Mouse (Mus musculus) kidney, embryonic 16.5 days (tissue): Measurements from ENCODE around the gene Gng12. TPM values are rescaled to one million over a fixed set of nuclear protein-coding genes. Genes with fewer than 3 reads are reported as not detected.

ENCODE experiments used
- polyA plus RNA-seq: library from polyadenylated mRNA; unstranded; fragments of >200 nt; fragmentation: Nextera tagmentation; extraction: Ambion mirVana; gene quantifications from 2 replicates; pipeline ENCODE4 v1.2.1, GENCODE M21; 2015

The Gng12 gene
- polyA plus RNA-seq, 1 experiment from 2014 or later: 111 TPM

Other genes with a start within 250 kb of the Gng12 start
- gene Vmn1r35, start 210.5 kb upstream of the Gng12 start, polyA plus RNA-seq: not detected in 2 replicates
- not detected in 2 replicates for gene Vmn1r36, start 177.2 kb upstream of the Gng12 start, polyA plus RNA-seq
- gene Vmn1r37, start 167.0 kb upstream of the Gng12 start, polyA plus RNA-seq: not detected in 2 replicates
- not detected in 2 replicates for gene Vmn1r38, start 113.8 kb upstream of the Gng12 start, polyA plus RNA-seq
- not detected in 2 replicates for gene Vmn1r39, start 85.8 kb upstream of the Gng12 start, polyA plus RNA-seq
- 35.1 and 39.4 TPM in 2 replicates for gene Gadd45a, start 141.1 kb downstream of the Gng12 start, polyA plus RNA-seq